Mouse (Mus musculus) monocyte, adult 2 months (primary cell): Measurements from ENCODE around the gene Afmid.
"Not testable (repeated sequence)": the region's sequence is repeated elsewhere in the genome, so short reads cannot be mapped to it uniquely, and the experiment has no call there.

Source experiments
- DNase-seq, 2 experiments: peaks; one replicate each; pipeline ENCODE4 v3.0.0; 2022; ENCODE audit warnings: low spot score in 2 of 2, low read depth in 1 of 2

The Afmid gene

DNA sequence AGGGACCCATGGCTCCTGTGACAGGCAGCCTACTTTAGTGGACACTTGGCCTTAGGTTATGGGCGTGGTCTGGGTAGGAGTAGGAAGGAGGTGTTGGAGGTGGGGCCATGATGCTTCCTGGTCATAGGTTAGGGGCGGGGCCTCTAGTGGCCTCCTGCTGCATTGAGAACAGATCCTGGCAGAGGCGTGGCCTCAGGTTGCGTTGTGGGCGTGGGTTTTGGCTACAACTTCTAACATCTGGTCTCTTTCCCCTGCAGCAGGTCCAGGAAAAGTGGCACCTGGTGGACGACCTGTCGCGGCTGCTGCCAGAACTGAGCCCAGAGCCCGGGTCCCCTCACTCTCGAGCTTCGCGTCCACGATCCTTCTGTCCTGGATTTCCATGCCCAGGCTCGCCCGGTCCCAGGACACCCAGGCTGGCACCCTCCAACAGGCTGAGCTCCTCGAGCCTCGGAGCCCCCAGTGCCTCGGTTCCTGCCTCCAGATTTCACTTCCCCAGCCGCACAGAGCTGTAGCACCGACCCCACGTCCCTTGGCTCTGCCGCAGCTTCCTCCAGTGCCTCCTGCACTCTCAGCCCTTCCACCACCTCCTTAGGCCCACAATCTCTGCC is 33.3 kb upstream of the Afmid start:
- peak in 1 of 2 experiments; percentile 65 for DNase-seq

DNA sequence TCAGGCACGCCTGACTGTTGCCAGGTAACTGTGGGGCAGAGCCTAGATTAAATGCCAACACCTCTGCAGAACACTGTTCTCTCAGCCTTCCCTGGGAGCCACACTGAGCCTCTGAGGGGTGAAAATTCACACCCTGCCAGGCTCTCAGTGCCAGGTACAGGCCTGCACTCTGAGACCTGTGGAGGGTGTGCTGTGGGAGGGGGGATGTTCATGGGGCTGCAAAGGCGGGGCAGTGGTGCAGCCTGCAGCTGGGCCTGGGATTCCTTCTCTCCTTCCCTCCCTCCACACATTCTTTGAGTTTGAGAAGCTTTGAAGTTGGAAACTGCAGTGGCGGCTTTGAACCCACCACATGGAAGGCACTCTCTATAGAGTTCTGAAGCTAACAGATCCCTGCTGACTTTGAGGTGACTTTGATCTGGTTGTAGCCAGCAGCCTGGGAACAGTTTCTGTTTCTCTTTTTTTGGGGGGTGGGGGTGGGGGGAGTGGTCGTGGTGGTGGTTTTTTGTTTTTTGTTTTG is 31.6 kb upstream of the Afmid start:
- no peak for DNase-seq

DNA sequence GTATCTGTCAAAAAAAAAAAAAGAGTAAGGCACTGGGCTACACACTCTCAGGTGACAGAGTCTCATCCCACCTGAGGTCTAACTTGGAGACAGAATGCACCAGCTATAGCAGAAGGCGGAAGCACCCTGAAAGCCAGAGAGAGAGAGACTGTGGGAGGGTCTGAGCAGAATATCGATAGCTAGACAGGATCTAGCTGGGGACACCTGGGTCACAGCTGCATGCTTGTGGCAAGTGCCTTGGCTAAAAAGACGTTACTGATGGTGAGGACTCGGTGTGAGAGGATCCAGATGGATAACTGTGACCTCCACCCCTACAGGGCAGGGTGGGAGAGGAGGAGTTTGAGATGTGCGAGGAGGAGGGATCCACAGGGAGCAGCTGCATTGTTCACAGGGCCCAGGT is 28.8 kb upstream of the Afmid start:
- no peak for DNase-seq

DNA sequence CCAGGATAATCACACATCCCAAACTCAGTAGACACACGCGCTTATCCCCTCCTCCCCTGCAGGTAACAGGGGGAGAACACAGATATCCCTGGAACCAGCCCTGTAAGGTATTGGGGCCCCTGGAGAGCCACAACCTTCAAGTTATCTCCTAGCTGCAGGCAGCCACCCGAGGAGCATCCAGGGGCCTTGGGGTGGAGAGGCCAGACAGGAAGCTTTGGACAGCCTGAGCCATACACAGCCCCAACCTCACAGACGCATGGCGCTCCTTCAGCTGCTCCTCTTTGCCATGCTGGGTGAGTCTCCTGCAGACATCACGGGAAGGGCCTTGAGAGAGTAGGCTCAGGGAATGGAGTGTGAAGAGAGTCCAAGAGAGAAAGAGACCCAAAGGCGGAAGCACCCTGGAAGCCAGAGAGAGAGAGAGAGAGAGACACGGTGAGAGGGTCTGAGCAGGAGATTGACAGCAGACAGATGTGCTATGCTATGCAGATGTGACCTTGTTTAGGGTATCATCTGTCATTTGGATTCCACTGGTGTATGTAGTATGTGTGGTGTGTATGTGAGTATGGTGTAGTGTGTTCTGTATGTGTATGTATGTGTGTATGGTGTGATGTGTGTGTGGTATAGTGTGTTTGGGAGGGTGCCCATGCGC is 28.1 kb upstream of the Afmid start, which contains the start of gene 6030468B19Rik:
Gene 6030468B19Rik (plus strand): TSS at position 150 of the 649 bp plus-strand sequence.
- DNase-seq, result no peak

DNA sequence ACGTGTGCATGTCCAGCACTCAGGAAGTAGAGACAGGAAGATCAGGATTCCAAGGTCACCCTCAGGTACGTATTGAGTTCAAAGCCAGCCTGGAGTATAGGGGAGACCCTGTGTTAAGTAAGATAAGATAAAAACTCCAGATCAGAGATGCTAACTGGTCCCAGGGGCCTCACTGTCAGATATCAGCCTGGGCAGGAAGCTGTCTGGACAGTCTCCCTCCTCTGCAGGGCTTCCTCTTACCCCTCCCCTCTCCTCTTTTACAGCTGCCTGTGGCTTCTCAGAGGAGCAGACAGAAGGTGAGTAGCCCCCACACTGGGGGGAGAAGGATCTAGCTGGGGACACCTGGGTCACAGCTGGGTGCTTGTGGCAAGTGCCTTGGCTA is 27.6 kb upstream of the Afmid start:
- DNase-seq, result no peak

DNA sequence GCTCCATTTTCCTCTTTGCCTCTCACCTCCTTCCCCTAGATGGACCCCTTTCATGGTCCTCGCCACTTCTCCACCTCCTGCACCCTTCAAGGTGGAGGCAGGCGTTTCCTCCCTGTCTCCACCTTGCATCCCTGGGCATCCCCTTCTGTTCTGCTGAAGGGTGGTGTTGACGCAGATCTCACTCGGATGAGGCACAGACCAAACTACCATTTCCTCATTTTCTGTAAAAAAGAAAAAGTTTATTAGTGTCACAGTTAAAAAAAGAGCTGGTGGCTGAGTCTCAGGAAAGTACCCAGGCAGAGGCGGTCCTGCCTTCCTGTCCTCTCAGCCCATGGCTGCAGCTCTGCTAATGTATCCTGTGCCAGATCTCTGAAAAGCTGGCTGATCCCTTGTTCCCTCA is 26.6 kb upstream of the Afmid start:
- no peak for DNase-seq

DNA sequence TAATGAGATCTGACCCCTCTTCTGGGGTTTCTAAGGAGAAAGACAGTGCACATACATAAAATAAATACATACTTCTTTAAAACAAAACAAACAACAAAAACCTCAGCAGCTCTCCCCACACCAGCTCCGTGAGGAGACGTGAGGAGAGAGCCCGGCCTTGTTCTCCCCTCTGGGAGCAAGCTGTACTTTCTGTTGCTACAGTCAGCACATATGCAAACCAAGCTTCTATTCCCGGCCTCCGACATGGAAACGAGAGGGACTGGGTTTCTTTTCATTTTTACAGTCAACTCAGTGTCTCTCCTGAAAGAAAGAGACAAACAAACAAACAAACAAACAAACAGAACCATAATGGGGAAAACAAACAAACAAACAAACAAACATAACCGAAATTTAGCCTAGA is 25.7 kb upstream of the Afmid start:
- DNase-seq, result no peak

DNA sequence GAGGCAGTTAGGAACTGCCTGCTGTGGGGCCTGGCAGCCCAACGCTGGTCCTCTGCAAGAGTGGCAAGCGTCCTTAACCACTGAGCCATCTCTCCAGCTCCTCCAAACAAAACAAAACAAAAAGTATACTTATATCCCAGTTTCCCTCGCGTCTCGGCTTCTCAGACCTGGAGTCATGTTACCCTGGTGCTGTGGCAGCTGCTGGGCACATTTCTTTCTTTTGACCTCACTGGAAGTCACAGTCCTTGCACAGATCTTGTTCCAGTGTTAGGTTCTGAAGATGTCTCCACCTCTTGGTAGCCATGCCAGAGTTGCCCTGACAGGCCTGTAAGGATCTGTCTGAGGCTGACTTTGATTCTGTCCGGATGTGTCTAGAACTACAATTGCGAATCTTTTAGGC is 24.1 kb upstream of the Afmid start:
- DNase-seq, result no peak

DNA sequence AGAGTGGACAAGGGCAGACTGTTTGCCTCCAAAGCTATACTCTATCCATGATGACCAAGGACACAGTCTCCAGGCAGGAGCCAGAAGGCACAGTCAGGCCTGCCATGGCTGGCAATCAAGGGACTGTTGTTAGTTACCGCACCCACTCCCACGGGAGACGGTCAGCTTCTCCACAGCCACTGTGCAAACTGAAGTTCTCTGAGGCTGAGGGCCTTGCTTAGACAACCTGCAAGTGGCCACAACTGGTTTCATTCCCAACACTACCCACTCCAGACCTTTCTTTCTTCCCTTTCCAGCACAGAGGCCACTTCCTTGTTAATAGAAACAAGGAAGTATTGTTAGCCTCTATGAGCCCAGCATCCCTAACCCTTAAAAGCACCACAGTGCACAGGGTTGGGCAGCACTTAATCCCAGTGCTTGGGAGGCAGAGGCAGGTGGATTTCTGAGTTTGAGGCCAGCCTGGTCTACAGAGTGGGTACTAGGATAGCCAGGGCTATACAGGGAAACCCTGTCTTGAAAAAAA is 22.5 kb upstream of the Afmid start:
- DNase-seq, result no peak

DNA sequence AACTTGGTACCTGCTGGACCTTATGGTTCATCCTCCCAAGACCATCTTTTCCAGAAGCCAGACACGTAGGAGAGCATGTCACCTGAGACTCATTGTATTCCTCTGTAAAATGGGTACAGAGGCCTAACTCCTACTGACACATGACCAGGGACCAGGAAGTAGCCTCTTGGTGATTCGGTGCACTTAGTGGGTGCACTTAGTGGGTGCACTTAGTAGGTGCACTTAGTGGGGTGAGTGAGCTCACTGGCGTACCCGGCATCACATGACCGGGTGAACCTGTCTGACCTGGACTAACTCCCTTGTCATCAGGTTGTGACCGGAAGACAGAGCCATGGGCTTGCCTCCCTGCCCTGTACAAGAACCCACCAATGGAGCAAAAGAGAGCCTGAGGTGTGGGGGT is 18.9 kb upstream of the Afmid start:
- no peak for DNase-seq

DNA sequence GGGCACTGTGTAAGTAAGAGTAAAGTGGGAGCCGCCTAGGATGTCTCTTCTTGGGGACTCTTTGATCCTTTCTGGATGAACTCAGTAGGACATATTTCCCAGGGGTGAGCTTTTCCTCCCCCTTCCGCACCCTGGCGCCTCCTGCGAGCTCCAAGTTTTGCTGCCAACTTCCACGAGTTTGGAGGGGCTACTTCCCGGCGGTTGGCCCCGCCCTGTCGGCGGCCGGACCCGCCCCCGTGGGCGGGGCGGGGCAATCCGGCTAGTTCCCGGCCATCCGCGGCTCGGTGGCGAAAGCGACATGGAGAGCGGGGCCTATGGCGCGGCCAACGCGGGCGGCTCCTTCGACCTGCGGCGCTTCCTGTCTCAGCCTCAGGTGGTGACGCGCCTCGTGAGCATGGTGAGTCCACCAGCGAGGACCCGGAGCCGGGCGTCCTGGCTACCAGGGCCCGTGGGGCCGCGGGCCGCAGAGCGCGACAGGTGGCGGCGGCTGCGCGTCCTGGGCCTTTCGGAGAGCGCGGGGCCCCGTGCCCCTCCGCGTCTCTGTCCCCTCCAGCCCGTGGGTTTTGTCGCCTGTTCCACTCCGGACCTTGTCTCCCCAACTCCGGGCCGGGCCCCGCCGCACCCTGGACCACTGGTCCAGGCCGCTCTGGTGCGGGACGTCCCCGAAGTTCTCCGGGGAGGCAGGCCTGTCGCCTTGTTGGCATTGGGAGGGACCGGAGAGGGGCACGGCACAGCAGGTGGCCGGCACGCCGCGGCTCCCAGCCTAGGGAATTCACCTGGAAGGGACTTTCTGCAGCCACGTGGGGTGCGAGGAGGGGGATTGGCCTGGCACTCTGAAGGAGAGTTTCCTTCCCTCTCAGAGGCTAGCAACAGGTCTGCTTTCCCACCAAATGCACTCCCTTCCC is 16.1 kb upstream of the Afmid start, which contains the start of the genes Gm20708 and Syngr2:
Gene Gm20708 (plus strand): TSS at position 262 of the 905 bp plus-strand sequence.
Gene Syngr2 (plus strand): TSS at position 262 of the 905 bp plus-strand sequence.
- peak in 1 of 2 experiments; percentile 45 for DNase-seq

DNA sequence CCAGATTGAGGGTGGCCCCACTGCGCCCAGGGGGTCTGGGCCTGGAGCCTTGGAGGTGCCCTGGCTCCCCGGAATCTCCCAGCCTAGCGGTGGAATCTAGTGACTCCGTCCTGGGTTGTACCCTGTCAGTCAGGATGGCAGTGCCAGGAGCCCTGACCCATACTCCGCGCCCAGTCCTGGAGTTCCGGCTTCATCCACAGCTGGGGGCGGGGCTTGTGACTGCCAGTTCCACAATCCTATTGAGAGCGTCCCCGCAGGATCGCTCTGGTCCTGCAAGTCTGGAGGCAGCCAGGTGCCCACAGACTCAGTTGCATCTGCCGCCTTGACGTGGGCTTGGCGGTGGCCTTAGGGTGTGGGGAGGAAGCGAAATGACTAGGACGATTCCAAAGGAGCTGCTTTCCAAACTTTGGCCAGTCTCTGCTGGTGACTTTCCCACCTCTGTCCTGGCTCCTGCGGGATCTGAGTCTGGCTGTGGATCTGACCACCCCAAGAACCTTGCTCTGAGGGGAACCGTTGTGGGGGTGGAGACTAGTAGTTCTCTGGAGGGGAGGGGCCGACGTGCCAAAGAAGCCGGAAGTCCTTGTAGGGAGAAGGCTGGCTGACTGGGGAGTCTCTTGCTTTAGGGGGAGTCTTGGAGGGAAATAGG is 15.2 kb upstream of the Afmid start:
- peak; percentile 71 to 75 for DNase-seq

DNA sequence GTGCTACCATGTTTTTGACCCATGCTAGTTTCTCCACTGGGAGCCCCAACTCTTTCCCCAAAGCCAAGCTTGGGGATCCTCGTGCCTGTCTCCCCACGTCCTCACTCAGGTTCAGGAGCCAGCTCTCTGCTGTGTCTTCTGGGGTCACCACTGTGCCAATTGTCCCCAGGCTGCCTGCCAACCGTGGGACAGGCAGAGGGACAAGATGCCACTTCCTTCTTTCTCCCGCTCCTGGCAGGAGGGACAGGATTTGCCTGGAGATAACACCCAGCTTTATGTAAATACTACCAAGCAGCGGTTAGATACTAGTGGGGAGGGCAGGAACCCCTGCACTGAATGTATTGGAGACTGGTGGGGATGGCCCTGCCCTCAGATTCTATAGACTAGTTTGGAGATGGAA is 11.9 kb upstream of the Afmid start:
- DNase-seq, result no peak

DNA sequence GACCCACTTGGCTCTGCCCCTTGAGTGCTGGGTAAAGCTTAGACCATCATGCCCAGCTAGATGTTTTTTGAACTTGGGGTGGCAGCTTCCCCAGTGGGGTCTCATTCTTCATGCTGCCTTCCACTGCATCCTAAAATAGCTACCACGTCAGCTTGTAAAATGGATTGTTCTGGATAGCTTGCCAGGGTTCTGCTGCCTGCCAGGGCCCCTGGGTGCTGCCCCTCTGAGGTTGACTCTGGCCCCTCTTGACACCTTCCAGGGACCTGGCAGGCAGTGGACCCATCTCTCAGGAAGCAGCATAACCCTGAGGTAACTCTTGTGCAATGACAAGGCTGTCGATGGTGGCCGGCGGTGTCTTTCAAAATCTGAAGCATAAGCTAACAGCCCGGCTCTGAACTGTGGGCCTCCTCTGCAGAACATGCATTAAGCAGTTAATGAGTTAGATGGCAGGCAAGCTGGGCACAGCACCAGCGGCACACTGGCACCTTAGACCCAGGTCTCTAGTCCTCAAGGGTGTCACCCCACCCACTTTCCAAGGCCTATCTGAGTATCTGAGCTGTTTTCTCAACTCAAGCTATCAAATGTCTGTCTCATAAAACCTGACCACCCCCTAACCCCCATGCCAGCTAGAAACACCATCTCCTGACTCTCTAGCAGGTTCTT is 10.9 kb upstream of the Afmid start:
- no peak for DNase-seq

DNA sequence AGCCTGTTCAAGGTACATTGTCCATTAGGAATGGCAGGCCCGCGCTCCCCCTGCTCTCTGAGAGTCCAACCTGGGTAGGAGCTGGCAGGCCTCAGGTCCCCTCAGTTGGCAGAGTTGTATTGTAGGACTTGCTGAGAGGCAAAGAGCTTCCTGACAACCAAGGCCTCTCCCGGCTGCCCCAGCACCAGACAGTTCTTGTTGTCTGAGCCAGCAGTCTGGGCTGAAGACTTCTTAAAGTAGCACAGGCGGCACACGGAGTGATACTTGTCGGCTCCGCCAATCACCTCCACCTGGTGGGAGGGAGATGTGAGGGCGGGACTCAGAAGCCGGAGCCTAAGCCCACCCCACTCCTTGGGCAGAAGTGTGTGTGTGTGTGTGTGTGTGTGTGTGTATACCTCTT is 9.9 kb upstream of the Afmid start:
- not testable (repeated sequence) for DNase-seq

DNA sequence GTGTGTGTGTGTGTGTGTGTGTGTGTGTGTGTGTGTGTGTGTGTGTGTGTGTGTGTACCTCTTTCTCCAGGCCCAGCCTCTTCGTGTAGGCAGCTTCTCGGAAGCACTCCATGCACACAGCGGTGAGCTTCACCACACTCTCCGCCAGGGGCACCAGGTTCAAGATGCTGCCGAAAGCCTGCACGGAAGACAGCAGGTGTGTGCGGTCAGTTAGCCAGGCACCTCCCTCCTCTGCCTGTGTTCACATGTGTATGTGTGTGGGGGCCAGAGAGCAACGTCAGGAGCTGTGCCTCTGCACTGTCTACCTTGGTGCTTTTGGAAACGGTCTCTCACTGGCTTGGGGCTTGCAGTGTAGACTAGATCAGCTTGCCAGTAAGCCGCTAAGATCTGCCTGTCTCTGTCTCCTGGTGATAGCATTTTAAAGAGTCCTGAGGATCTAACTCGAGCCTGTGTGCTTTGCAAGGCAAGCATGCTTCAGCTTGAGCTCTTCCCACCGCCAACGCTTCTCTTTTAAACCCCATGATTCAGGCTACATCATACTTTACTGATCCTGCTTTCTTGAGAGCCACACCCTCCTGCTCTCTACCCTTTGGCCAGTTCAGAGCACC is 9.2 kb upstream of the Afmid start:
- DNase-seq, result no peak

DNA sequence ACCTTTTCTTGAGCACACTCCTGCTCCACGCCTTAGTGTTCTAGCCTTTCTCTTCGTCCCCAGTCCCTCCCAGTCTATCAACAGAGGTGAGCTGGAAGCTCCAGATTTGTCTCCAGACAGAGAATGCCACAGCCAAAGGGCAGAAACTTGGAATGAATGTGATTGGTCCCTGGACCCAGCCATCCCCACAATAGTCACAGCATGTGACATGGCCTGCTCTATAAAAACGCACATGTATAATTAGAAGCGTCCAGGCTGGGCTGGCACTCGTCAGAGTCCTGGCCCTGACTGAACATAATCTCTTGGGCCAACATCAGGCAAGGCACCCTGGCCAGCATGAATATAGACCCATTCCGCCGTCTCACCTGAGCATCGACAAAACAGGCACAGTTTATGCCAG is 6.6 kb upstream of the Afmid start:
- DNase-seq, result no peak

DNA sequence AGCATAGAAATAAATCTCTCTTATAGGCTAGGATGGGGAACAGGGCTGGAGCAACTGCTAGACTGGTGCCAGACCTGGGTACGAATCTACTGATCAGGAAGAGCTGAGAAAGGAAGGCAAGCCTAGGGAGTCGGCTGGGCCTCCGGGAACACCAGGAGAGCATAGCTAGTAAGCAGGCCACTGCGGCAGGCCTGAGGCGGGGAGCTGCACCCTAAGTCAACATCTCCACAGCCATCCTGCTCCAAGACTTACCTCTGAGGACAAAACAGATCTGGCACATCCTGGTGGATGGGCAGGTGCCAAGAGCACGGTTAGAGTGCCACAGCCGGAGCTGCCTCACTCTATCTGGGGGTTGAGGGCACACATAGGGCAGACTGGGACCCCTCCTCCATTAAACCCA is 5.6 kb upstream of the Afmid start:
- no peak for DNase-seq

DNA sequence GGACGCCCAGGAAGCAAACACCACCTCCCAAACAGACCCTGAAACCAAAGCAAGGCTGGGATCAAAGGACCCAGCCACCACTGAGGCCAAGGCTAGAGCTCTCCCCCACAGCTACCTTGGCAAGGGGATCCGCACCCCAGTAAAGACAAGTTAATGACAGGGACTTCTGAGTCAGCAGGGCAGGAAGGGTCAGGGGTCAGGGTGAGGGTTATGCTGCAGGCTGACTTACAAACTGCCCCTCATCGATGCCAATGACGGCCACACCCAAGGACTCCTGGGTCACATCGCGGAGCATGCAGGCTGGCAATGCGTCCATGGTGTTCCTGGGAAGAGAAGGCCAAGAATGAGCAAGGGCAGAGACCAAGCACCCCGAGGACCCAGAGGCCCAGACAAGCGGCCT is 3.9 kb upstream of the Afmid start:
- no peak for DNase-seq

DNA sequence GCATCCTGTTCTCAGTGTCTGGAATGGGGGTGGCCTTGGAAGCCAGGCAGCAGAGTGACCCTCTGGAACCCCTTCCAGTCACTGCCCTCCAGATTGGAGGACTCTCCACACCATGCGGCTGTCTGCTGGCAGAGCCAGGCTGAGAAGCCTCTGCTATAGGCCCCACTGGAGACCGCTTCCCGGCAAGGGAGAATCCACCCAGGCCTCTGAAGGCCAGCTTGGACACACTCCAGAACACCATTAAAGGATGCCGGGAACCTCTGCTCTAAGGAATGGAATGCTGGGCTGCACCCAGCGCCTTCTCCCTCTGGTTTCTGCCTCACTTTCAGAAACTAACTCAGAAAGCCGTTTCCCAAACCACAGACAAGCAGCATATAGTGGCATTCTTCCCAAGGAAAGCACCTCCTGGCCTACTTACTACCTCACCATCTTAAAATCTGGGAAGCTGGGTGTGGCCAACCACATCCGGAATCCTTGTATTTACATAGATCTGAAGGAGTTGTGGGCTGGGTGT is 2.9 kb upstream of the Afmid start:
- no peak for DNase-seq
